ENCODE assay signal across 21 mouse cellular contexts in the genomic region with DNA sequence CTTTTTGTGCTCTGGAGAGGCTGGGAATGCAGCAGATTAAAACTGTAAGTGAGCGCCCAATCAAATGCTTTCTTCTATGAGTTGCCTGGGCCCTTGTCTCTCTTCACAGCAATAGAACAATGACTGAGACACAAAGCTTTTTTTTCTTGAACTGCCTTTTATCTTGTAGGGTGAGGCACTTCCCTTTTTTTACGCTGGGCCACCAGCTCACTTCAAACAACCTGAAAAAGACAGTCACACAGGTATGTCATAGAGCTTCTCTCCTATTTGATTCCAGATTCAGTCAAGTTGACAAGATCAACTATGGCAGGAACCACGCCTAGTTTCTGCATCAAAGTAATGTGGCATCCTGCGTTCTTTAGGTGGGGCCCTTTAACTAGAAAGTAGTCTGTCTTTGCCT.
"Had no signal": no experiment of that assay in that cellular context is flagged by ENCODE, and none has a peak within 500 bp of the region (broad histone marks: within the 10 kb centered on the region; RNA-seq: fewer than 3 reads in every experiment).

No protein-coding gene starts in this region.

- H3K9me3 ChIP-seq: kidney, embryonic 15.5 days; limb, embryonic 12.5 days; limb, embryonic 15.5 days; midbrain, embryonic 13.5 days; neural tube, embryonic 12.5 days; neural tube, embryonic 15.5 days; stomach, embryonic 15.5 days had no signal

- H3K9ac ChIP-seq: kidney, embryonic 15.5 days; limb, embryonic 12.5 days; limb, embryonic 15.5 days; liver, embryonic 14.5 days; liver, postnatal 0 days; lung, embryonic 14.5 days; midbrain, embryonic 13.5 days; neural tube, embryonic 12.5 days; neural tube, embryonic 15.5 days; stomach, embryonic 15.5 days had no signal

- DNase-seq: kidney, adult 8-10 months; kidney, postnatal 14 days; kidney, postnatal 4 days; left cerebral cortex, postnatal 4 days; liver, postnatal 0 days; lung, embryonic 14.5 days; right cerebral cortex, adult 18-20 months; right cerebral cortex, postnatal 25 days; spleen, adult 18-20 months; thymus, postnatal 25 days had no signal

- H3K36me3 ChIP-seq: kidney, embryonic 15.5 days; limb, embryonic 12.5 days; limb, embryonic 15.5 days; midbrain, embryonic 13.5 days; neural tube, embryonic 12.5 days; neural tube, embryonic 15.5 days; stomach, embryonic 15.5 days had no signal

- H3K27me3 ChIP-seq: kidney, embryonic 15.5 days; limb, embryonic 12.5 days; limb, embryonic 15.5 days; midbrain, embryonic 13.5 days; neural tube, embryonic 12.5 days; neural tube, embryonic 15.5 days; stomach, embryonic 15.5 days had no signal

- H3K4me1 ChIP-seq: midbrain, embryonic 13.5 days; neural tube, embryonic 12.5 days; neural tube, embryonic 15.5 days; stomach, embryonic 15.5 days had no signal

- H3K4me2 ChIP-seq: kidney, embryonic 15.5 days; limb, embryonic 12.5 days; limb, embryonic 15.5 days; liver, embryonic 11.5 days; lung, embryonic 14.5 days; midbrain, embryonic 13.5 days; neural tube, embryonic 12.5 days; neural tube, embryonic 15.5 days; stomach, embryonic 15.5 days had no signal

- H3K27ac ChIP-seq: kidney, embryonic 15.5 days; limb, embryonic 12.5 days; limb, embryonic 15.5 days; liver, embryonic 14.5 days; macrophage; midbrain, embryonic 13.5 days; neural tube, embryonic 12.5 days; neural tube, embryonic 15.5 days; stomach, embryonic 15.5 days had no signal

- ATAC-seq: liver, postnatal 0 days; lung, postnatal 0 days; midbrain, embryonic 13.5 days had no signal

- H3K4me3 ChIP-seq: kidney, embryonic 15.5 days; limb, embryonic 12.5 days; limb, embryonic 15.5 days; midbrain, embryonic 13.5 days; neural tube, embryonic 12.5 days; neural tube, embryonic 15.5 days; stomach, embryonic 15.5 days had no signal
